Mouse (Mus musculus) central nervous system, embryonic 11.5 days (tissue): ENCODE data around the gene Olfr523. TPM values are rescaled to one million over a fixed set of nuclear protein-coding genes. Genes with fewer than 3 reads are reported as not detected.

ENCODE experiments used
- polyA plus RNA-seq: library from polyadenylated mRNA; depleted of rRNA; stranded (reverse); fragments of >200 nt; gene quantifications from 2 replicates; pipeline ENCODE4 v1.2.3, GENCODE M21; 2012; rRNA removed

Olfr523 gene
- not detected in 2 replicates for polyA plus RNA-seq

DNA sequence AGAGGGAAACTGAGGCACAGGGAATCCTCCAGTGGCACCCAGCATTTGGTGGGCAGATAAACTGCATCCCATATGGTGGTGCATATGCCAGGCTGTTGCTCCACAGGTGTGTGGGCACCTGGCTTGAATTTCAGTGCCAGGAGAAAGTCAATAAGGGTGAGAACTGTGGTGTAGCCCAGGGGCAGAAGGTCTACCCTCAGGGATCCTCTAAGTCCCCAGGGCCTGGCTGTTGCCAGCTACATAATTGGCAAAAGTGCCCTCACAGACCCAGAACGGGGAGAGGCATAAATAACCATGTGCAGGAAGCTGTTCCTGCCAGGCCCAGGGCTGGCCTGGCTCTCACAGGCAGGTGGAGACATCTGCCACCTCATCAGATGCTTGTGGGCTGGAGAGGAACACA is at the start of gene Olfr523:
Gene Olfr523 (plus strand): TSS at position 282 of the 400 bp plus-strand sequence.

DNA sequence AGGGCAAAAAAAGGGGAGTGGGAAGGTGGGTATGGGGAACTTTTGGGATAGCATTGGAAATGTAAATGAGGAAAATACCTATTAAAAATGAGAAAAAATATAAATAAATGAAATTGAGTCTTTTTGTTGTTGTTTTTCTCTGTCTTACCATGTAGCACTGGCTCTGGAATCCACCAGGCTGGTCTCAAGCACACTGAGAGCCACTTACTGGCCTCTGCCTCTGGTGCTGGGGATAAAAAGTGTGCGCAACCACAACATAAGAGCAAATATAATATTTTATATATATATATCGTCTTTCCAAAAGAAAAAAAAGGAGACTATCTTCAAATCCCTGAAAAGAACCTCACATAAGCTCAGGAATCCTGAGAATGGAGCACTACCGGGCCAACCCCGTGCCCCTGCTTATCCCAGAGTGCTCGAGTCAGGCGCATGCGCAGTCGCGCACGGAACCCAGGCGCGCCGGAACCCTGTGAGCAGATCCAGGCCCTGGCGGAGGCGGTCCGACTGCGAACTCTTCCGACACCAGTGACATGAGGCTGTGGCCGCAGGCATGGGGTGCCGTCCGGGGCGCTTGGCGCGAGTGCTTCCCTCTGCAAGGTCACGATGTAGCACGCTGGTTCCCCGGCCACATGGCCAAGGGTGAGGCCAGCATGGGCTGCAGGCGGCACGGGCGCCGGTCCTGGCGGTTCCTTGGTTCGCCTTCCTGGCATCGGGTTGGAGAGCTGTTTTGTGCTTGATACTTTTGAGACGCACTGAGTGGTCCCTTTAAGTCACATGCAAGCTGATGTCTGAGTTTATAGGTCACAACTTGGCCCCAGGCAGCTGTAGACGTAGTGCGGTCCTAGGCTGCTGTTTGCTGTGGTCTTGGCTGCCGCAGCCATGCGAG is 35.6 kb upstream of the Olfr523 start, which contains the start of gene Mtg1:
Gene Mtg1 (plus strand): TSS at position 430 of the 886 bp plus-strand sequence.

GRCm38 (mm10) chr7:140154218-140154927 is 18.6 kb upstream of the Olfr523 start, which contains the start of gene Sprn:
Gene Sprn, minus strand, starts transcription at chr7:140154877.

GRCm38 (mm10) chr7:140164664-140165063 is 8.4 kb upstream of the Olfr523 start, which contains the start of gene Olfr522:
Gene Olfr522, minus strand, starts transcription at chr7:140164764.

DNA sequence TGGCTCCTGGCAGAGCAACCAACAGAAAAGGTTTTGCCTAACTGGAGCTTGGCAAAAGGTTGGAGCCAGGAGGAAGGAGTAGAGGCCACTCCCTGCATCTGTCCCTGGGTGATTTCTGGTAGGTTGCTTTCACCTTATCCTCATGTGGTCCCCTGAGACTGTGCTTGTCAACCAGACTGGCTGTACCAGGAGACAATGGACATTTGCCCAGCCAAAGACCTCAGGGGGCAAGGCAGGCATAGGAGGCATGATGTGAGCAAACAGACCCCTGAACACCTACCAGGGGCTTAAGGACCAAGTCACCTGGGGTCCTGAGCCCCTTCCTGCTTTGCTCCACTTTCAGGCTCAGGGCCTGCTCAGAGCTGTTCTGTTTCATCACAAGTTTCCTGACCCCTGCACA is 32.8 kb downstream of the Olfr523 start, which contains the start of gene Olfr524:
Gene Olfr524 (minus strand): TSS at position 101 of the 400 bp plus-strand sequence.

DNA sequence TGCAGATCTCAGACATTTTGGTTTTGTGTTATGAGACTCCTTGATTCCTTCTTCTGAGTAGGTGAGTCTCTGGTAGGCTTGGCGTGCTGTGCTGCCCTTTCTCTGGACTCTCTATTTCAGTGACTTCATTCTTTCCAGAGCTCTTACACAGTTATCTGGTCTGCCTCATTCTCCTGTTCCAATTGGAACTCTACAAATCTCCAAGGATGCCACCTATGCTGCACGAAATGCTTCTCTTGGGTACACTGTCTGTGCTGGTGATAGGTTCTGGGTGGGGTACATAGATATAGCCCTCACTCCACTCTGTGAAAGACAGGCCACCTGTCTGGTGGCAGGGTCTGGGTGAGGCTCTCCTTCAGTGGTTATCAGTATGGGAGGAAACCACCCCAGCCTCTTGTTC is 45.0 kb downstream of the Olfr523 start, which contains the start of gene Cd163l1:
Gene Cd163l1 (plus strand): TSS at position 301 of the 400 bp plus-strand sequence.

Other genes with a start within 250 kb of the Olfr523 start
- 0.04 and 0.30 TPM in 2 replicates for gene Utf1, start 229.4 kb upstream of the Olfr523 start, polyA plus RNA-seq
- gene 6430531B16Rik, start 194.5 kb upstream of the Olfr523 start, polyA plus RNA-seq, result 0.48 and 0.53 TPM in 2 replicates
- gene Adam8, start 180.7 kb upstream of the Olfr523 start, polyA plus RNA-seq, result 9.3 and 9.4 TPM in 2 replicates
- 51.6 and 53.6 TPM in 2 replicates for gene Zfp511, start 136.8 kb upstream of the Olfr523 start, polyA plus RNA-seq
- 47.7 and 68.0 TPM in 2 replicates for gene Tubgcp2, start 136.5 kb upstream of the Olfr523 start, polyA plus RNA-seq
- gene Msx3, start 124.1 kb upstream of the Olfr523 start, polyA plus RNA-seq, result 10.2 and 11.3 TPM in 2 replicates
- gene Caly, start 90.7 kb upstream of the Olfr523 start, polyA plus RNA-seq, result 6.7 and 10.7 TPM in 2 replicates
- gene Prap1, start 79.8 kb upstream of the Olfr523 start, polyA plus RNA-seq, result 1.5 TPM in 1 of 2 replicates, not detected in the other
- 20.8 and 23.8 TPM in 2 replicates for gene Fuom, start 70.8 kb upstream of the Olfr523 start, polyA plus RNA-seq
- 8.5 and 9.3 TPM in 2 replicates for gene Paox, start 57.4 kb upstream of the Olfr523 start, polyA plus RNA-seq
- 94.1 and 116 TPM in 2 replicates for gene Echs1, start 56.7 kb upstream of the Olfr523 start, polyA plus RNA-seq
- 31.4 and 49.2 TPM in 2 replicates for gene Mtg1, start 35.7 kb upstream of the Olfr523 start, polyA plus RNA-seq
- 0.80 and 0.83 TPM in 2 replicates for gene Sprn, start 18.3 kb upstream of the Olfr523 start, polyA plus RNA-seq
- not detected in 2 replicates for gene Olfr522, start 8.5 kb upstream of the Olfr523 start, polyA plus RNA-seq
- gene Olfr524, start 32.7 kb downstream of the Olfr523 start, polyA plus RNA-seq, result not detected in 2 replicates
- gene Cd163l1, start 45.0 kb downstream of the Olfr523 start, polyA plus RNA-seq, result 0.04 TPM in 1 of 2 replicates, not detected in the other
- not detected in 2 replicates for gene 5830411N06Rik, start 74.1 kb downstream of the Olfr523 start, polyA plus RNA-seq
- not detected in 2 replicates for gene Olfr525, start 147.6 kb downstream of the Olfr523 start, polyA plus RNA-seq
- not detected in 2 replicates for gene Olfr527, start 160.8 kb downstream of the Olfr523 start, polyA plus RNA-seq
- gene Olfr60, start 188.5 kb downstream of the Olfr523 start, polyA plus RNA-seq, result not detected in 2 replicates
- gene Olfr530, start 203.1 kb downstream of the Olfr523 start, polyA plus RNA-seq, result not detected in 2 replicates
- gene Olfr531, start 229.7 kb downstream of the Olfr523 start, polyA plus RNA-seq, result not detected in 2 replicates
- gene Olfr532, start 248.4 kb downstream of the Olfr523 start, polyA plus RNA-seq, result not detected in 2 replicates